Mouse (Mus musculus) central nervous system, embryonic 11.5 days (tissue): ENCODE measurements around the gene Vamp4. TPM values are rescaled to one million over a fixed set of nuclear protein-coding genes. Genes with fewer than 3 reads are reported as not detected.

Source experiments
- polyA plus RNA-seq: library from polyadenylated mRNA; depleted of rRNA; stranded (reverse); fragments of >200 nt; gene quantifications from 2 replicates; pipeline ENCODE4 v1.2.3, GENCODE M21; 2012; rRNA removed

The Vamp4 gene
- polyA plus RNA-seq: 34.8 and 38.7 TPM in 2 replicates

DNA sequence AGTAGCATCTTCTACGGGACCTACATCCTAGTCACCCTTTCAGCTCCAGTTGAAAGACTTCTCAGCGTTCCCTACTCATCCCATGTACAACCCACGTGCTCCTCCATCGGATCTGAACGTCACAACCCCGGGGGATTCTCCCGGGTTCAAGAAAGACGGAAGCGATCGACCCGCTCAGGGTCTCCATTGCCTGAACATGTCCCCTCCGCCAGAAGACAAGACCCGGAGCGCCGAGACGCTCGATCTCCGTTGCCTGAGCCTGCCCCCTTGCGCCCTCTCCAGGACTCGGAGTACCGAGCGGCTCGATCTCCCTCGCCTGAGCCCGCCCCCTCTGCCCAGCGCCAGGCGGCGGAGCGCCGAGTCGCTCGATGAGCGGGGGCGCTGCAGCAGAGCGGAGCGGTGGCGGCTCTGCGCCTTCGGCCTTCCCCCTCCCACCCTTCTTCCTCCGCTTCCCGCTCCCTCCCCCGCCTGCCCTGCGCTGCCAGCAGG, at the start of gene Vamp4:
Gene Vamp4, plus strand, starts transcription at position 256 of the 489 bp plus-strand sequence.

DNA sequence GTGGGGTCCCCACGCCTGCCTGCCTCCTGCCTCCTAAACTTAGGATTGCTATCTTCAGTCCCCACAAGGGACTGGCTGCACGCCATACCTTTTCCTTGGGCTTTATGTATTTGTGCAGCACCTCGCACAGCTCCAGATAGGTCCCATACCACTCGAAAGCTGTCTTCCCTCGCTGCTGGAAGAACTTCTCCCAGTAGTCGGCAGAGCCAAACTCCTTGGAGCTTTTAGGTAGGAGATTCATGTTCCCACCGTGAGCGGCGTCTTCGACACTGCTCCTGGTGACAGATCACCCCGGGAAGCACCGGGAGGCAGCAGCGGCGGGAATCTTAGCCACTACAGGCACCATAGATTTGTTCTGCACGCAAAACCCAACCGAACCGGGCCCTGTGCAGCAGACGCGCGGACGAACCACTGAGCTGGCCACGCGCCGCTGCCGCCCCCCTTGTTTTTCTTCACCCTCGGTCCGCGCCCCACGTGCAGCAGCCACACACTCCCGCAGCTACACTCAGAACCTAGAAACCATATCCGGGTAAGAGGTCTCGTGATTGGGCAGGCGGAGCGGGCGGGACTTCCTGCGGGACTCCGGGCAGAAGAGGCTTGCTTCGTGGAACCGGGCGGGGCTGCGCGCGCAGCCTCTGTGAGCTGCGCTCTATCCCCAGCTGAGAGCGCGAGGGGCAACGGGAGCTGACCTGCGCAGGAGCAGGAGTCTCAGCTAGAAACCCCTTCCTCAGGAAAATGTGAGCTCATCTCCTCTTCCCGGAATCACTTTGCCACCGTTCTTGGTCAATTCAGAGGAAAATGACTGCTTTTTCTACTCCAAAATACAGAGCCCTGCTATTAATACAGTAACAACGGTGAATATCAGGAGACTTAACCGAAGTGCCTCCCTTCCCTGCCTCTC, 22.0 kb upstream of the Vamp4 start, which contains the start of gene Mettl13:
Gene Mettl13, minus strand, starts transcription at position 536 of the 901 bp plus-strand sequence.

GRCm38 (mm10) chr1:162639051-162639750, 68.9 kb downstream of the Vamp4 start, which contains the start of gene Myoc:
Myoc (plus strand) TSS chr1:162639155.

Other genes with a start within 250 kb of the Vamp4 start
- gene Dnm3, start 92.5 kb upstream of the Vamp4 start, polyA plus RNA-seq: 3.8 and 8.4 TPM in 2 replicates
- 19.4 and 20.0 TPM in 2 replicates for gene Mettl13, start 22.0 kb upstream of the Vamp4 start, polyA plus RNA-seq
- 0.10 TPM in 1 of 2 replicates, not detected in the other for gene Myoc, start 68.6 kb downstream of the Vamp4 start, polyA plus RNA-seq
- gene Myocos, start 87.7 kb downstream of the Vamp4 start, polyA plus RNA-seq: not detected in 2 replicates
- gene Prrc2c, start 170.0 kb downstream of the Vamp4 start, polyA plus RNA-seq: 38.8 and 71.2 TPM in 2 replicates
- 0.37 and 0.89 TPM in 2 replicates for gene Fmo4, start 243.5 kb downstream of the Vamp4 start, polyA plus RNA-seq